ENCODE assay signal across 8 mouse cellular contexts in the genomic region with DNA sequence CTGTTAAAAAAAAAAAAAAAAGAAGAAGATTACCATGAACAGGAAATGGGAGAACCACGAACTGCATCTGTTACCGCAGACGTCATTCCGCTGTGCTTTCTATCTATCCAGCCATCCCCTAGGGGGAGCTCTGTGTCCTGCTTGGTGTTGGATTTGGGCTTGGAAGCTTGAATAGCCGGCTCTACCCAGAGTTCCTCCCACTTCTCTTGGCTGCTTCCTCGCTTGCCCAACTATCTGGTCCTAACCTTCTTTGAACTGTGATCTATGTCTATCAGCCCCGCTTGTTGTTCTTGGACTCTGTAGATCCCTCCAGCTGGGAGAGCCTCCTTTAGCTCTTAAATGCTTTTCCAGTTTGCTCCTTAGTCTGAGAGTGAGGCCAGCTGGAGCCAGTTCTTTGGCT. TPM values are rescaled to one million over a fixed set of nuclear protein-coding genes. Genes with fewer than 3 reads are reported as not detected.
A peak's percentile ranks its signal among the peaks of the same experiment; 100 is the strongest.
DNase-seq lines count a peak whose midpoint lies in the region; ATAC-seq and TF ChIP-seq lines count a peak whose summit lies in the region.

No protein-coding gene starts in this region.

- no peak overlapping the region for H3K4me2 ChIP-seq in heart, embryonic 13.5 days
- H3K4me2 ChIP-seq in liver, embryonic 16.5 days (ENCODE audit: low read depth, low read length): no peak overlapping the region

- H3K9ac ChIP-seq in ES-Bruce4 (ENCODE audit: low read depth, poor library complexity, severe bottlenecking): no peak overlapping the region
- H3K9ac ChIP-seq in heart, embryonic 13.5 days: no peak overlapping the region
- no peak overlapping the region for H3K9ac ChIP-seq in liver, embryonic 16.5 days (ENCODE audit: low read depth, low read length)

- no peaks in the 10 kb centered on the region for H3K4me1 ChIP-seq in ES-Bruce4 (ENCODE audit: control insufficient read depth, insufficient read depth, low read length)
- H3K4me1 ChIP-seq in heart, embryonic 13.5 days: peaks cover 35% of the 10 kb centered on the region
- H3K4me1 ChIP-seq in liver, embryonic 16.5 days (ENCODE audit: control insufficient read depth, low read depth, low read length): peaks cover 20% of the 10 kb centered on the region

- TF ChIP-seq EP300 in ES-Bruce4 (IDR thresholded peaks at IDR 0.05; ENCODE audit: insufficient read depth, low read depth, low read length): no peak

- H3K27ac ChIP-seq in ES-Bruce4 (ENCODE audit: insufficient read depth, low read length): no peak overlapping the region
- no peak overlapping the region for H3K27ac ChIP-seq in heart, embryonic 13.5 days (replicated peaks)
- H3K27ac ChIP-seq in liver, embryonic 16.5 days (ENCODE audit: low read length): no peak overlapping the region

- TF ChIP-seq CTCF in ES-Bruce4 (IDR thresholded peaks at IDR 0.05; ENCODE audit: low read depth, low read length): peak; percentile 93
- TF ChIP-seq CTCF in brain, embryonic 14.5 days (IDR thresholded peaks at IDR 0.05; ENCODE audit: borderline replicate concordance, extremely low read depth, insufficient read depth, insufficient read length): peak; percentile 75; the same call in 1 of the 2 replicates

- 4% methylated on average over 7 of the region's 7 CpGs for WGBS in heart, embryonic 13.5 days
- 2% methylated on average over 7 of the region's 7 CpGs for WGBS in liver, embryonic 16.5 days (ENCODE audit: insufficient replicate concordance)

- ATAC-seq in heart, embryonic 13.5 days (ENCODE audit: extremely low read depth, insufficient number of reproducible peaks, low FRiP score, low TSS enrichment): peak; percentile 23; the same call in 1 of the 2 replicates
- ATAC-seq in liver, embryonic 16.5 days (ENCODE audit: low read depth): peak; percentile 76

- TF ChIP-seq POLR2A in ES-Bruce4 (IDR thresholded peaks at IDR 0.05; ENCODE audit: insufficient read depth, low read length): no peak
- TF ChIP-seq POLR2A in brain, embryonic 14.5 days (IDR thresholded peaks at IDR 0.05; ENCODE audit: borderline replicate concordance, extremely low read depth, insufficient read depth, insufficient read length, poor library complexity, severe bottlenecking): no peak

- no peaks in the 10 kb centered on the region for H3K27me3 ChIP-seq in ES-Bruce4 (ENCODE audit: control insufficient read depth, insufficient read depth, low read length, poor library complexity, severe bottlenecking)
- H3K27me3 ChIP-seq in heart, embryonic 13.5 days (replicated peaks): peaks cover 7% of the 10 kb centered on the region; the same call in 1 of the 2 replicates
- peaks cover 3% of the 10 kb centered on the region for H3K27me3 ChIP-seq in liver, embryonic 16.5 days (ENCODE audit: control insufficient read depth, insufficient read depth, low read depth, low read length)

- no peaks in the 10 kb centered on the region for H3K9me3 ChIP-seq in ES-Bruce4 (replicated peaks; ENCODE audit: control insufficient read depth, insufficient read depth, low read length, poor library complexity, severe bottlenecking)
- H3K9me3 ChIP-seq in heart, embryonic 13.5 days: no peaks in the 10 kb centered on the region
- no peaks in the 10 kb centered on the region for H3K9me3 ChIP-seq in liver, embryonic 16.5 days (replicated peaks; ENCODE audit: control insufficient read depth, low read length)

- H3K4me3 ChIP-seq in ES-Bruce4 (ENCODE audit: low read depth, low read length): no peak overlapping the region
- H3K4me3 ChIP-seq in heart, embryonic 13.5 days: no peak overlapping the region
- no peak overlapping the region for H3K4me3 ChIP-seq in liver, embryonic 16.5 days (ENCODE audit: low read depth, low read length)

- DNase-seq in brain, embryonic 14.5 days (ENCODE audit: low read depth): peak; percentile 85
- peak; percentile 99 for DNase-seq in fat pad, adult 2 months (ENCODE audit: extremely low read depth, low read depth, low spot score)
- peak; percentile 89 to 94 for DNase-seq in kidney, postnatal 25 days
- peak; percentile 70 for DNase-seq in ovary, postnatal 36 days (ENCODE audit: low spot score)
- DNase-seq in thymus, postnatal 10 days (ENCODE audit: low spot score in 2 of 2): peak; percentile 82 to 92

- H3K36me3 ChIP-seq in ES-Bruce4 (ENCODE audit: control insufficient read depth, insufficient read depth, low read length, poor library complexity, severe bottlenecking): no peaks in the 10 kb centered on the region
- H3K36me3 ChIP-seq in heart, embryonic 13.5 days: no peaks in the 10 kb centered on the region
- no peaks in the 10 kb centered on the region for H3K36me3 ChIP-seq in liver, embryonic 16.5 days (ENCODE audit: control insufficient read depth, insufficient read depth)

RNA-seq across cellular contexts. Expression of gene Rabif, which starts 24.2 kb away (rescaled TPM):
- 21.8 and 22.7 TPM in 2 replicates for polyA plus RNA-seq in ES-Bruce4 (2011; ENCODE audit: insufficient read depth, insufficient read length, low read depth, missing spikeins)
- 36.9 and 39.5 TPM in 2 replicates for polyA plus RNA-seq in brain, embryonic 14.5 days (2012; rRNA removed)
- polyA plus RNA-seq in heart, embryonic 13.5 days (2015; fragmentation: Nextera tagmentation; extraction: Ambion mirVana): 28.5 and 29.2 TPM in 2 replicates
- 15.0 and 15.8 TPM in 2 replicates for polyA plus RNA-seq in liver, embryonic 16.5 days (2015; fragmentation: Nextera tagmentation; extraction: Ambion mirVana)

RNA-seq across cellular contexts. Expression of gene Mgat4e, which starts 30.8 kb away (rescaled TPM):
- polyA plus RNA-seq in ES-Bruce4 (2011; ENCODE audit: insufficient read depth, insufficient read length, low read depth, missing spikeins): 1.3 and 1.6 TPM in 2 replicates
- polyA plus RNA-seq in brain, embryonic 14.5 days (2012; rRNA removed): 0.15 TPM in 1 of 2 replicates, not detected in the other
- not detected in 2 replicates for polyA plus RNA-seq in heart, embryonic 13.5 days (2015; fragmentation: Nextera tagmentation; extraction: Ambion mirVana)
- not detected in 2 replicates for polyA plus RNA-seq in liver, embryonic 16.5 days (2015; fragmentation: Nextera tagmentation; extraction: Ambion mirVana)

RNA-seq across cellular contexts. Expression of gene Kdm5b, which starts 41.3 kb away (rescaled TPM):
- 161 and 181 TPM in 2 replicates for polyA plus RNA-seq in ES-Bruce4 (2011; ENCODE audit: insufficient read depth, insufficient read length, low read depth, missing spikeins)
- polyA plus RNA-seq in brain, embryonic 14.5 days (2012; rRNA removed): 48.9 and 70.8 TPM in 2 replicates
- 28.9 and 29.6 TPM in 2 replicates for polyA plus RNA-seq in heart, embryonic 13.5 days (2015; fragmentation: Nextera tagmentation; extraction: Ambion mirVana)
- polyA plus RNA-seq in liver, embryonic 16.5 days (2015; fragmentation: Nextera tagmentation; extraction: Ambion mirVana): 5.5 and 5.6 TPM in 2 replicates
